Mouse (Mus musculus): ENCODE results near the gene St3gal5.

The St3gal5 gene

DNA sequence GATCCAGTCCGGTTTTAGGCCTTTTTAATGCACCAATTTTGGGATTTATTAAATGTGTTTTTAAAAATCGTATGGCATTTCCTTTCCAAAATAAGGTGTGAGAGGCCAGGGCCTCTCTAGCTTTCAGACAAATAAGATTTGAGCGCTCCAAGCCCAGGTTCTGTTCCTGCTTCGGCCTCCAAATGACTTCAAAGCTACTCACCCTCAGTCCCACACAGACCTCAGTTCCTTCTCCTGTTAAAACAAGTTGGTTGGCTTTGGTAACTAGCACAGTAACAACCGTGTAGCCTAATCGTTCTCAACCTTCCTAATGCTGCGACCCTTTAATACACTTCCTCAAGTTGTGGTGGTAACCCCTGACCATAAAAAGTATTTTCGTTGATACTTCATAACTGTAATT, 723 bp upstream of the St3gal5 start:
- 54% methylated on average over 8 of the region's 8 CpGs for WGBS

DNA sequence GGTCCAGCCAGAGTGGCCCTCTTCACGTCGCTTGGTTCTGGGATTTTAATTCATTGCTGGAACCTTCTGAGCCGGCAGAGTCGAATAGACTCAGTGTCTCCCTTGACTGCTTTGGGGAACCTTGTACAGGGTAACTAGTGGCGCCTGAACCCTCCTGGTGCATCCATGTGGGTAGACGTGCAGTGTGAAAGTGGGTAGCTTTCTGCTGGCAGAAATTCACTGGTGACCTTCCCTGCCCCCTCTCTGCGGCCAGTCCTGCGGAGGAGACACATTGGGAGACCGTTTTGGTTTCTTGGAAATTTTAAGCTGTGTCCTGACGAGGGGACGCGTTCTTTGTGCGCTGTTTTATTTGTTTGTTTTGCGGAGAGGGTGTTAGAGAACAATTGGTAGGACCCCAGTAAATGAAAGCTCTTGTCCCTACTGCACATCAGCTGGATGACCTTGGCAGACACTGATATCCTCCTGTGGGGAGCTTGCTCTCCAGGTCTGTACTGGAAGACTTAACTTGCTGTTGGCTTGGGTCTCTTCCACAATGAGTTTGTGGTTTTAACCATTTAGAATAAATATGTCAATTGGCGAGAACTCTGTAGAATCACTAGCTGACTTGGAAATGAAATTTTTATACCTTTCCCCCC, 746 bp downstream of the St3gal5 start:
- WGBS, result 4% methylated on average over 15 of the region's 15 CpGs

GRCm38 (mm10) chr6:72098691-72099090, 1.3 kb downstream of the St3gal5 start:
- 21% methylated on average over 2 of the region's 2 CpGs for WGBS

DNA sequence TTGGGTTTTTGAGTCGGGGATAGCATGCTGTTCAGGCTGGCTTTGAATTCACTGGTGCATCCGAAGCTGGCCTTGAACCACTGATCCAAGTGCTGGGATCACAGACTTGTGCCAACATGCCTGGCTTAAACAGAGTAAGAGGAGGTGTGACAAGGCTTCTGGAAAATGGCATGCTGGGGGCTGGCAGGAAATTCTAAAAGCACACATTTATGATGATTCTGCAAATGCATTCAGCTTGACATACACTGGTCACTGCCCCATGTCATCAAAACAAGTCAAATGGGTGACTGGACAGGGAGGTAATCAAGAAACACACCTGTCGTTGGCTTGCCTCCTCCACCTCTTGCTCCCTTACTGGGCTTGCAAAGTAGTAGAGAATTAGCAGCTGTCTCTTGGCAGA, 1.9 kb downstream of the St3gal5 start:
- 45% methylated on average over 3 of the region's 3 CpGs for WGBS

GRCm38 (mm10) chr6:72100171-72100570, 2.8 kb downstream of the St3gal5 start:
- WGBS, result 47% methylated on average over 5 of the region's 5 CpGs

GRCm38 (mm10) chr6:72100939-72101338, 3.5 kb downstream of the St3gal5 start:
- WGBS, result 60% methylated on average over 8 of the region's 8 CpGs

- 48% methylated on average over 4 of the region's 4 CpGs for WGBS
These were observed 4.0 kb downstream of the St3gal5 start for GRCm38 (mm10) chr6:72101386-72101785.

DNA sequence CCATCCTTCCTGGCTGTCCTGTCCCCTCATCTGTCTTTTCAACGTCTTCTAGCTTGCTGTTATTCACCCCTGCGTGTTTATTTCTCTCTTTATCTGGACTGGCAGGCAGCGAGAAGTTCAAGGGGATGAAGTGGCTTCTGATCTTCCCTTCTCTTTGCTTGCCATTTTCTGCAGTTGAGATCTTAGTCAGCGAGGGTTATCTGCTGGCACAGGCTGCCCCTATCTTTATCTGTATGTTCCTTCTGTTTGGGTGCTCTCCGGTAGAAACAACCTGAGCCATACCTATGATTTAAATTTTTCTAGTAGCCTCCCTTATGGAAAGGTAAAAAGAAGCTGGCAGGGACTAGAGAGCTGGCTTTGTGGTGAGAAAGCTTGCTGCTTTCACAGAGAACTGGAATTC, 4.7 kb downstream of the St3gal5 start:
- WGBS, result 59% methylated on average over 5 of the region's 5 CpGs

DNA sequence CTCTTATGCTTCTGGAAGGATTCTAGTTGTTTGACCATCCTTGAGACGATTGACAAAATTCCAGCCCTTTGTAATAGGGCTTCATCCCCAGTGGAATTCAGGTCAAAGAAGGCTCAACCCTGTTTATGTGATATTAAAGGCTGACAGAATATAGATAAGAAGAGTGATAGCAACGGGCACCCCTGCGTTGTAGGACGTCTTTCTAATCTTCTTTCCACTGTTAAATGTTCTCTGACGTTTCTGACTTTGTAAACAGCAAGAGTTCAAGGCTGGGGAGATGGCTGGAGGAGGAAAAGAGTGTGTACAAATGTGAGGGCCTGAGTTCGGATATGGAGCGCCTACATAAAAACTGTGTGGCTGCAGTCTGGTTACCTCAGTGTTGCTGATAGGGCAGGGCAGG, 7.1 kb downstream of the St3gal5 start:
- 84% methylated on average over 7 of the region's 7 CpGs for WGBS

GRCm38 (mm10) chr6:72108941-72109892, 11.8 kb downstream of the St3gal5 start:
- WGBS, result 32% methylated on average over 14 of the region's 14 CpGs

DNA sequence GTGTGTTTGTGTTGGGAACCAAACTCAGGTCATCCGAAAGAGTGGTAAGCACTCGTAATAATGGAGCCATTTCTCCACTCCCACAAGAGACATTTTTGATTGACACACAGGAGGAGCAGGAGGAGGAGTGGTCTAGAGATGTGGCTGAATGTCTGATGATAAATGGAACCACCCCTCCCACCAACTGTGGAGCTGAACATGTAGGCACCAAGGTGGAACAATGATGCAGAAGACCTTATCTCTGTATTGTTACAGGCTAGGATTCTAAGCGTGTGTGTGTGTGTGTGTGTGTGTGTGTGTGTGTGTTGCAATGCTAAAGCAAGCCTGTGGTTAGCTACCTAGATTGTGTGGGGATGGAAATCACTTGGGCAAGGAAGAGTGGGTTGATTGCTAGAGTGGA, 13.2 kb downstream of the St3gal5 start:
- WGBS, result 80% methylated on average over 3 of the region's 3 CpGs

DNA sequence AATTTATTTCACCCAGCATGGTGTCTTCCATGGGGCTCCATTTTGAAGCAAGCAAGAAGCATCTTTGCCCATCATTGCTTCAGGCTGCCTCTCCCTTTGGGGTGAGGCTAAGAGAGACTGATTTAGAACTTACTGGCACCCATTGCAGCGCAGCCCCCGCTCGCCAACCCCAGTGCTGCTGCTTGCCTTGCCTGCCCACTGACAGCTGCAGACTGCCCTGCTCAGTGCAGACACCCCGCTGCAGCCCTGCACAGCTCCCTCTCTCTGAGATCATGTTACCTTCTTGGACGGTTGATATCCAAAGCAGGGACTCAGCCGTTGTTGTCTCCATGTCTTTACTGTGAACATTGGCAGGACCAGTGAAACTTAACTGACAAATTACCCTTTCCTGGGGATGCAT, 15.2 kb downstream of the St3gal5 start:
- 41% methylated on average over 6 of the region's 6 CpGs for WGBS

GRCm38 (mm10) chr6:72113093-72113702, 15.8 kb downstream of the St3gal5 start:
- WGBS, result 50% methylated on average over 2 of the region's 2 CpGs

GRCm38 (mm10) chr6:72114902-72115301, 17.5 kb downstream of the St3gal5 start:
- 90% methylated on average over 7 of the region's 7 CpGs for WGBS

DNA sequence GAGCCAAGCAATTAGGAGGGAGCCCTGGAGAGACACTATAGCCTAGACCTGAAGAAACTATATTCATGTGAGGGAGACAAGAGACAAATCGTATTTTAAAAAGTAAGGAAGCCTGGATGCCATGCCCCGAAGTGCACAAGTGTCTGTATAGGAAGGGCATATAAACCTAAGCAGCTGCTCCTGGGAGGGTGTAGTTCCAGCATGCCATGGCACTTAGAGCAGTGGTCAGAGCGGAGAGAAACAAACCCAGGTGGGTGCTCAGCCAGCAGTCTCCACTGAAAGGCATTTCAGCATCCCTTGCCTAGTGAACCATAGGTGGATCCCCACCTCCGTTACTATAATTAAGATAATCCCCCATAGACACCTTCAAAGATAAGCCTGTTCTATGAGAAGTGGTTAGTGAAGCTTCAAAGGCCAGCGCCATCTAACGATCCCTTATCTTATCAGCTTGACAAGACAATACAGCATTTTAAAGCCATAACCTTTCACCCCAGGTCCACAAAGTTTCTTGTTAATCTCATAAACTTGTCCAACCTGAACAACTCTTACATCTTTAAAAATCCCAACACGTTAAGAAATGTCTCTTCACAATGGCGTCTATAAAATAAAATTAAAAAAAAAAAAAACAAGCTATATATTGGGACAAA, 20.1 kb downstream of the St3gal5 start:
- 79% methylated on average over 8 of the region's 8 CpGs for WGBS

DNA sequence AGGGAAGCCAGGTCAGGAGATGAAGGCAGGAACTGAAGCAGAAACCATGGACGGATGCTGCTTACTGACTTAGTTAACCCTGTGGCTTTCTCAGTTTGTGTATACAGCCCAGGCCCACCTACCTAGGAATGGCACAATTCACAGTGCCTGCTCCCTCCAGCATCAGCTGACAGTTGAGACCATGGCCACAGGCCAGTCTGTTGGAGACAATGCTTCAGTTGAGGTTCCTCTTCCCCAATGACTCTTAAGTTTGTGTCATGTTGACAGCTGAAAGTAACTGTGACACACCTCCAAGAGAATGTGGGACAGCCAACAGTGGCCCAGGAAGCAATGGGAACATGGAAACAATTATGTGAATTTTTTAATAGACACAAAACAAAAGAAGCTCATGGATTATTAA, 22.5 kb downstream of the St3gal5 start:
- WGBS, result 76% methylated on average over 1 of the region's 1 CpGs

DNA sequence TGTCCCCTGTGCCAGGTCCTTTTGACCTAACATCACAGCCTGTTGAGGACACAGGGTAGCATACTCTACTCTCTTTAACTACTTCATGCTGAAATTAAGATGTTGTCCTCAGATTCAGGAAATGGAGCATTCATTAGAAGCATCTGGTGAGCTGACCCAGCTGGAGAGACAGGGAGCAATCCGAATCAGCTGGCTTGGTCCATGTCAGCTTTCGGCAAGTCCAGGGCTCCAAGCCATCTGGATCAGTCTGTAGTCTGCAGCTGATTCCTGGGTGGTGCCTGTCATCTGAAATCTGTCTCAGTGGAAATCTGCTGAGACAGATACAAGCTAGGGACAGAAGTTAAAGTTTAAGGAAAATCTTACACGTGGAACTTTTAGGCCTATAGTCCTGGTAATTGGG, 23.9 kb downstream of the St3gal5 start:
- WGBS, result 27% methylated on average over 3 of the region's 3 CpGs

DNA sequence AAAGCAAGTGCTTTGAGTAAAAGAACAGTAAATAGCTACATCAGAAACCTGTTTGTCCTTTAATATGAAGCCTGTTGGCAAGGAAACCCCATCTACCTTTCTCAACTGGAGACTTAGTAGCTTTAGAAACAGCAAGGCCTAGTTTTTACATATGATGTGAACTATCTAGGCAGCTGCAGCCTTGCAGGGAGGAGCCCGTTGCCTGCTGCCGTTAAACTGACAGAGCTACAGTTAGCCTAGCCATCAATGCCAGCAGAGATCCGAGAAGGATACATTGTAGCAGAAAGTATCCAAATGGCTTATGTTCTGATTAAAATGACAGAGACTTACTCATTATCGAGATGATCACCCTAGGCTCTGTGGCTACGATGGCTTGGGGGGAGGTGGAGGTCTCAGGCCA, 25.1 kb downstream of the St3gal5 start:
- WGBS, result 62% methylated on average over 5 of the region's 5 CpGs

- 78% methylated on average over 13 of the region's 13 CpGs for WGBS
These were observed 27.1 kb downstream of the St3gal5 start for GRCm38 (mm10) chr6:72124315-72125103.

- 82% methylated on average over 9 of the region's 9 CpGs for WGBS
These were observed 28.9 kb downstream of the St3gal5 start for GRCm38 (mm10) chr6:72126128-72126917.

GRCm38 (mm10) chr6:72130056-72130455, 32.7 kb downstream of the St3gal5 start:
- 79% methylated on average over 6 of the region's 6 CpGs for WGBS

All from cerebral cortex, adult 2 months (tissue).